Mouse (Mus musculus) macrophage (primary cell): ENCODE measurements around the gene Olfr543. TPM values are rescaled to one million over a fixed set of nuclear protein-coding genes. Genes with fewer than 3 reads are reported as not detected.

Experiments
- H3K27ac ChIP-seq: fragments of 350-480 bp; formaldehyde crosslinking; 2 replicates; pipeline ENCODE4 v1.9.0; 2021
- H3K36me3 ChIP-seq: fragments of 350-480 bp; formaldehyde crosslinking; 2 replicates; pipeline ENCODE4 v1.9.0; 2021; ENCODE audit errors: inconsistent target
- H3K4me3 ChIP-seq: fragments of 350-480 bp; formaldehyde crosslinking; 2 replicates; pipeline ENCODE4 v1.9.0; 2021; ENCODE audit errors: inconsistent target
- H3K79me2 ChIP-seq: fragments of 350-480 bp; formaldehyde crosslinking; 2 replicates; pipeline ENCODE4 v1.9.0; 2021; ENCODE audit errors: inconsistent target
- WGBS: methylation state at CpG from one replicate; pipeline ENCODE4 v1.1.7; 2026; ENCODE audit warnings: inconsistent platforms; ENCODE audit not compliant: missing documents; 5-methylcytosine and 5-hydroxymethylcytosine counted together
- polyA plus RNA-seq: library from polyadenylated mRNA; stranded (reverse); fragments of 250-400 nt; gene quantifications from 3 replicates; pipeline ENCODE4 v1.2.4, GENCODE M21; 2018; ENCODE audit warnings: inconsistent platforms

The Olfr543 gene
- polyA plus RNA-seq, 1 experiment from 2014 or later: not detected

GRCm38 (mm10) chr7:102441657-102442391 lies 39.7 kb downstream of the Olfr543 start, which contains the start of gene Rrm1:
Gene Rrm1, plus strand, starts transcription at chr7:102441695.
- Histone ChIP-seq H3K36me3 (no peaks in the 10 kb centered on the region), H3K79me2 (peaks cover 38% of the 10 kb centered on the region), H3K4me3 (peak within 1 kb of the TSS; percentile 79), H3K27ac (peak within 1 kb of the TSS; percentile 76)
- WGBS: under 1% methylated on average over 50 of the region's 56 CpGs

GRCm38 (mm10) chr7:102440822-102441656 lies 40.4 kb downstream of the Olfr543 start:
- WGBS: 57% methylated on average over 15 of the region's 15 CpGs
- Histone ChIP-seq H3K27ac (peak overlapping the region; percentile 76), H3K79me2 (peaks cover 36% of the 10 kb centered on the region), H3K36me3 (peaks cover under 1% of the 10 kb centered on the region; the same call in 1 of the 2 replicates), H3K4me3 (peak overlapping the region; percentile 79; the same call in 1 of the 2 replicates)

DNA sequence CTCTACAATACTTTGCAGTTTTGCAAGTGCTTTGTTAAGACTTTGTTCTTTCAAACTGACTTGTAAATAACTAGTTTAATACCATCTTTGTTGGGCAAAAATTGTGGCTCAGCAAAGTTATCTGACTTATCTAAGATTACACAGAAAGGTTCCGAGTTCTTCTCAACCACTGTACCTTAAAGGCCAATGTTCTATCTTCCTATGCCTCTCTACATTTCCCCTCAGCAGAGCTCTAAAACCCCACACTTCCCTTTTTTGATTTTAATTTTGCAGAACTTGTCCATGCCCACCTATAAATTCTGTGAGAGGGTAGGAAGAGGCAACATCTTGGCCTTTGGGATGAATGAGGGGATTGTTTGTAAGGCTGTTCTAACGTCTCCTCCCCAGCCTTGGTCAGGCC lies 47.1 kb downstream of the Olfr543 start:
- H3K79me2 ChIP-seq: no peaks in the 10 kb centered on the region
- no peak overlapping the region for H3K27ac ChIP-seq
- peaks cover 8% of the 10 kb centered on the region; the same call in 1 of the 2 replicates for H3K36me3 ChIP-seq
- WGBS: 26% methylated on average over 2 of the region's 2 CpGs
- no peak overlapping the region for H3K4me3 ChIP-seq

Other genes starting within 250 kb of the Olfr543 start
- gene Rhog, start 225.6 kb downstream of the Olfr543 start, polyA plus RNA-seq: 307 to 396 TPM (median 393 TPM) in 3 replicates
- 32.9 to 38.1 TPM (median 35.0 TPM) in 3 replicates for gene Stim1, start 213.9 kb downstream of the Olfr543 start, polyA plus RNA-seq
- 17.3 to 71.9 TPM (median 64.3 TPM) in 3 replicates for gene Rrm1, start 40.0 kb downstream of the Olfr543 start, polyA plus RNA-seq
- not detected in 3 replicates for gene Olfr544, start 6.6 kb upstream of the Olfr543 start, polyA plus RNA-seq
- gene Olfr545, start 17.9 kb upstream of the Olfr543 start, polyA plus RNA-seq: not detected in 3 replicates
- not detected in 3 replicates for gene Olfr547, start 53.1 kb upstream of the Olfr543 start, polyA plus RNA-seq
- not detected in 3 replicates for gene Olfr548-ps1, start 59.2 kb upstream of the Olfr543 start, polyA plus RNA-seq
- gene Olfr549, start 68.2 kb upstream of the Olfr543 start, polyA plus RNA-seq: not detected in 3 replicates
- 31.3 to 44.4 TPM (median 44.4 TPM) in 3 replicates for gene Trim21, start 83.8 kb upstream of the Olfr543 start, polyA plus RNA-seq
- not detected in 3 replicates for gene Olfr550, start 89.8 kb upstream of the Olfr543 start, polyA plus RNA-seq
- gene Olfr551, start 110.2 kb upstream of the Olfr543 start, polyA plus RNA-seq: not detected in 3 replicates
- gene Olfr552, start 116.1 kb upstream of the Olfr543 start, polyA plus RNA-seq: not detected in 3 replicates
- not detected in 3 replicates for gene Olfr553, start 136.5 kb upstream of the Olfr543 start, polyA plus RNA-seq
- gene Olfr554, start 156.8 kb upstream of the Olfr543 start, polyA plus RNA-seq: not detected in 3 replicates
- not detected in 3 replicates for gene Olfr555, start 177.1 kb upstream of the Olfr543 start, polyA plus RNA-seq
- gene Olfr556, start 183.2 kb upstream of the Olfr543 start, polyA plus RNA-seq: not detected in 3 replicates
- 2.3 to 3.3 TPM (median 2.8 TPM) in 3 replicates for gene Trim68, start 205.6 kb upstream of the Olfr543 start, polyA plus RNA-seq
- not detected in 3 replicates for gene Olfr557, start 214.2 kb upstream of the Olfr543 start, polyA plus RNA-seq
- not detected in 3 replicates for gene Olfr558, start 220.5 kb upstream of the Olfr543 start, polyA plus RNA-seq
- gene Olfr33, start 237.4 kb upstream of the Olfr543 start, polyA plus RNA-seq: not detected in 3 replicates
- gene Olfr559, start 245.8 kb upstream of the Olfr543 start, polyA plus RNA-seq: not detected in 3 replicates